Mouse (Mus musculus): ENCODE measurements around the gene Asah2.

Asah2 gene

GRCm38 (mm10) chr19:31975882-31976281 is 132.1 kb downstream of the Asah2 start:
- peak; percentile 47 for DNase-seq (ENCODE audit: low read depth, low spot score)

DNA sequence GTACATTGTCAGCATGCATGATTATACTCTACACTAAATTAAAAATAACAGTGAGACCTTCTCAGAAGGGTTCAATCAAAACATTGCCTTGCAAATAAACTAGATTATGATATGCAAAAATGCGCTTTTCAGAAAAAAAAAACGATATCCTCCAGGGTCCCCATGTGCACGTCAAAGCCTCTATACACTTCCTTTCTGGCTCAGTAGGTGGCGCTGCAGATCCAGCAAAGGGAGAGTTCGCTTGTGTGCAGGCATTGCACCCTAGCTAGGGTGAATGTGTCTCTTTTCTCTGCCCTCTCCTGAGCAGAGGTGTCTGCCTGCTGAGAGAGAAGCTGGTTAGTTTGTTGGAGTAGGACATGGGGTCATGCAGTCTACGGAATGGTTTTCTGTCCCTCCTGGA is 136.0 kb downstream of the Asah2 start:
- peak; percentile 95 for DNase-seq (ENCODE audit: low read depth, low spot score)

GRCm38 (mm10) chr19:31971405-31971804 is 136.6 kb downstream of the Asah2 start:
- no peak for DNase-seq (ENCODE audit: low read depth, low spot score)

DNA sequence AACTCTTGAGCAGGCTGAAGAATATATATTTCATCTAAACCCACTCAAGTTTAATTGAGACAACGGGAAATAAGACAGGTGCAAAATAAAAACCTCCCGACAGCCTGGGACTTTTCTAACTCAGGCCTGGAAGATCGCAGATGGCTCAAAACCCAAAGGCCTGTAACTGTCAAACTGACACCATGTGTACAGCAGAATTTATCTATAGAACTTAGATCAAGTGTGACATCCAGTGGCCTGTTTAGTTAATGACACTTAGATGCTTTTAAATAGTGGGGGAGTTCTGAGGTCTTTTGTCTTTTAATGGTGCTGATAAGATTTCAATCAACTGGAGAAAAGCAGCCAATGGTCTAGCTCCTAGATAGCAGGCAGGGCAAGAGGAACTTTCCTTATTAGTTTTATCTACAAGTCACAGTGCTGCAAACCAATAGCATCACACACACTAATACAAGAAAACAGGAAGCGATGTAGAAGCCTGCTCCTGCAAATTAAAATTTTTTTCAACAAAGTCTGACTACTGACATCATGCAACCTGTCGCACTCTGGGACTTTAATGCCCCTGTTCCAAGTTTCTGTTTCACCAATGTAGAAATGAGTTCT is 140.0 kb downstream of the Asah2 start:
- DNase-seq (ENCODE audit: low read depth, low spot score), result peak; percentile 52

- peak; percentile 12 for DNase-seq (ENCODE audit: low read depth, low spot score)
Measured at GRCm38 (mm10) chr19:31963147-31963546, 144.9 kb downstream of the Asah2 start.

- DNase-seq (ENCODE audit: low read depth, low spot score), result no peak
Measured at GRCm38 (mm10) chr19:31960434-31960833, 147.6 kb downstream of the Asah2 start.

GRCm38 (mm10) chr19:31956359-31956758 is 151.7 kb downstream of the Asah2 start:
- no peak for DNase-seq (ENCODE audit: low read depth, low spot score)

GRCm38 (mm10) chr19:31954696-31955095 is 153.3 kb downstream of the Asah2 start:
- DNase-seq (ENCODE audit: low read depth, low spot score), result no peak

DNA sequence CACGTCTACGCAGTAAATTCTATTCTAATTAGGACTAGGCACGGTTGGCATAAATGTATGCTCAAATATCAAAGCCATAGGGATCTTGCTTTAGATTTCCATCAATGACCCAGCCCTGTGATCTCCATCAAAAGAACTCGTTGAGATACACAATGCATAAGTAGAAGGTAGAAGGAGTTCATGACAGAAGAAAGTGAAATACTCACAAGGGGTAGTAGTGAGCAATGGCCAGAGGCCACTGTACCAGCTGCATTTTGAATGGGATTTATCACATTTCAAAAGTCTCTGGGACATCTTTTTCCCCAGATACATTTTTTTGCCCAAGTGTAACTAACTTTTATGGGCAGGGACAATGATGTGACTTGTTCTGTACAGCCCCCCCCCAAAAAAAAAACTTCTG is 153.7 kb downstream of the Asah2 start:
- no peak for DNase-seq (ENCODE audit: low read depth, low spot score)

DNA sequence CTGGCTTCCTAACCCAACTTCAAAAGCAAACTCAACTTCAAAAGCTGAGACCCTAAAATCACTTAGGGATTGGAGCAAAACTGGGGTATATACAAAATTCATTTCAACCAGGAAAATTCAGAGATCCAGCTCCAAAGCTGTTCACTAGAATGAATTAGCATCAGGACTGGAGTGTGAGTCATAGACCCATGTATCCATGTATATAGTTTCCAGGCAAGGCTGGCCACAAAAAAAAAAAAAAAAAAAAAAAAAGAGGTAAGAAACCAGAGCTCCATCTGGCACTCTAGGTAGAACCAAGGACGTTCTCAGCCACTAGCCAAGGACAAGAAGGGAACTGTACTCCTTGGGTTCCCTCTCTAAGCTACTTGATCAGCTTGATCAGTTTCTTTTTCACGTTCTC is 154.2 kb downstream of the Asah2 start:
- no peak for DNase-seq (ENCODE audit: low read depth, low spot score)

- DNase-seq (ENCODE audit: low read depth, low spot score), result no peak
Measured at GRCm38 (mm10) chr19:31950793-31951489, 157.1 kb downstream of the Asah2 start.
